Mouse (Mus musculus) Muller cell, postnatal 12 days (primary cell): ENCODE measurements around the gene Adh6a.
A peak's percentile ranks its signal among the peaks of the same experiment; 100 is the strongest.

Source experiments
- DNase-seq: peaks from one replicate; pipeline ENCODE4 v3.0.0-alpha.2; 2015; ENCODE audit errors: inconsistent ontology term

Gene Adh6a

GRCm38 (mm10) chr3:138312965-138313364 is at the start of gene Adh6a:
Gene Adh6a (plus strand): TSS chr3:138313286.
- no peak for DNase-seq

- DNase-seq: no peak
Observed at GRCm38 (mm10) chr3:138264648-138265047, 48.4 kb upstream of the Adh6a start.

- no peak for DNase-seq
Observed at GRCm38 (mm10) chr3:138270507-138270906, 42.6 kb upstream of the Adh6a start.

- no peak for DNase-seq
Observed at GRCm38 (mm10) chr3:138271297-138271696, 41.8 kb upstream of the Adh6a start.

- DNase-seq: no peak
Observed at GRCm38 (mm10) chr3:138273080-138273479, 40.0 kb upstream of the Adh6a start.

GRCm38 (mm10) chr3:138275100-138275499 is 38.0 kb upstream of the Adh6a start:
- no peak for DNase-seq

- no peak for DNase-seq
Observed at GRCm38 (mm10) chr3:138282556-138282955, 30.5 kb upstream of the Adh6a start.

GRCm38 (mm10) chr3:138283831-138284230 is 29.3 kb upstream of the Adh6a start:
- no peak for DNase-seq

- DNase-seq: no peak
Observed at GRCm38 (mm10) chr3:138285986-138286385, 27.1 kb upstream of the Adh6a start.

- DNase-seq: no peak
Observed at GRCm38 (mm10) chr3:138287686-138288085, 25.4 kb upstream of the Adh6a start.

- DNase-seq: peak; percentile 81
Observed at GRCm38 (mm10) chr3:138290672-138291071, 22.4 kb upstream of the Adh6a start.

- DNase-seq: no peak
Observed at GRCm38 (mm10) chr3:138291529-138292117, 21.5 kb upstream of the Adh6a start.

GRCm38 (mm10) chr3:138293298-138293895 is 19.7 kb upstream of the Adh6a start:
- no peak for DNase-seq

- no peak for DNase-seq
Observed at GRCm38 (mm10) chr3:138300130-138300529, 13.0 kb upstream of the Adh6a start.

- no peak for DNase-seq
Observed at GRCm38 (mm10) chr3:138302676-138303075, 10.4 kb upstream of the Adh6a start.

- DNase-seq: no peak
Observed at GRCm38 (mm10) chr3:138303771-138304488, 9.2 kb upstream of the Adh6a start.

GRCm38 (mm10) chr3:138304489-138304871 is 8.6 kb upstream of the Adh6a start:
- no peak for DNase-seq

GRCm38 (mm10) chr3:138305486-138306289 is 7.4 kb upstream of the Adh6a start:
- DNase-seq: no peak

- DNase-seq: no peak
Observed at GRCm38 (mm10) chr3:138306290-138306683, 6.8 kb upstream of the Adh6a start.

- DNase-seq: no peak
Observed at GRCm38 (mm10) chr3:138309910-138310309, 3.2 kb upstream of the Adh6a start.

GRCm38 (mm10) chr3:138311015-138311414 is 2.1 kb upstream of the Adh6a start:
- DNase-seq: no peak

GRCm38 (mm10) chr3:138316908-138317472 is 3.9 kb downstream of the Adh6a start:
- DNase-seq: no peak
